Mouse (Mus musculus) heart, postnatal 0 days (tissue): ENCODE data around the gene St3gal4.

Experiments
- CTCF ChIP-seq: IDR thresholded peaks from 2 replicates; pipeline ENCODE4 v1.5.1; 2016; ENCODE audit warnings: antibody characterized with exemption, control low read depth, low read depth
- EP300 ChIP-seq: IDR thresholded peaks from 2 replicates; pipeline ENCODE4 v1.6.1; 2016; ENCODE audit warnings: antibody characterized with exemption, low read depth

GRCm38 (mm10) chr9:35038922-35039586, 80.0 kb downstream of the St3gal4 start:
- TF ChIP-seq EP300 (peak; percentile 95; the same call in 1 of the 2 replicates), CTCF (no peak)
